Mouse (Mus musculus): Measurements from ENCODE around the gene Mrps12. TPM values are rescaled to one million over a fixed set of nuclear protein-coding genes. Genes with fewer than 3 reads are reported as not detected.

Mrps12 gene
- total and polyA plus RNA-seq, 3 experiments = 126 to 137 TPM; not detected in 1

- Histone ChIP-seq H3K4me3 (ENCODE audit: control insufficient read depth in 1 of 2, insufficient read depth in 1 of 2, low read depth in 2 of 2, low read length in 2 of 2) (no peak overlapping the region), H3K9me3 (replicated peaks; ENCODE audit: insufficient read depth, low read length) (no peaks in the 10 kb centered on the region), H3K9ac (ENCODE audit: control insufficient read depth, low read depth, low read length, poor library complexity, severe bottlenecking) (no peak overlapping the region), H3K36me3 (ENCODE audit: control insufficient read depth in 1 of 2, insufficient read depth in 2 of 2, low read length in 2 of 2) (peaks cover 1 to 20% of the 10 kb centered on the region in 2 experiments; a peak in 3 of 4 replicates), H3K27ac (ENCODE audit: control insufficient read depth, low read depth, low read length) (no peak overlapping the region), H3K27me3 (ENCODE audit: control insufficient read depth in 1 of 2, insufficient read depth in 2 of 2, low read length in 2 of 2) (no peaks in the 10 kb centered on the region), H3K4me1 (ENCODE audit: control insufficient read depth in 1 of 2, insufficient read depth in 2 of 2, low read length in 2 of 2) (peaks cover 21 to 24% of the 10 kb centered on the region in 2 experiments), H3K79me2 (ENCODE audit: control insufficient read depth, insufficient read depth, low read length, poor library complexity) (peaks cover 4% of the 10 kb centered on the region)
- no peak for TF ChIP-seq MEF2A (IDR thresholded peaks at IDR 0.05; ENCODE audit: extremely low read depth, insufficient replicate concordance, low read depth, low read length, poor library complexity, severe bottlenecking)
- TF ChIP-seq E2F4 (IDR thresholded peaks at IDR 0.05; ENCODE audit: borderline replicate concordance, low read depth, low read length) = no peak
- TF ChIP-seq POLR2A (IDR thresholded peaks at IDR 0.05; ENCODE audit: control insufficient read depth in 1 of 2, insufficient read depth in 1 of 2, low read depth in 1 of 2, low read length in 2 of 2, poor library complexity in 1 of 2) = no peak
- TF ChIP-seq ZKSCAN1 (IDR thresholded peaks at IDR 0.05; ENCODE audit: low read depth, low read length) = no peak
- no peak for TF ChIP-seq RAD21 (IDR thresholded peaks at IDR 0.05; ENCODE audit: low read depth, low read length)
- TF ChIP-seq EP300 (IDR thresholded peaks at IDR 0.05; ENCODE audit: low read depth in 1 of 2, low read length in 2 of 2) = no peak
- TF ChIP-seq MYC (IDR thresholded peaks at IDR 0.05; ENCODE audit: low read depth, low read length) = no peak
- TF ChIP-seq ETS1 (IDR thresholded peaks at IDR 0.05; ENCODE audit: low read depth, low read length) = no peak
- no peak for TF ChIP-seq MXI1 (IDR thresholded peaks at IDR 0.05; ENCODE audit: low read depth, low read length)
- TF ChIP-seq JUND (IDR thresholded peaks at IDR 0.05; ENCODE audit: low read depth, low read length) = no peak
- no peak for TF ChIP-seq MAZ (IDR thresholded peaks at IDR 0.05; ENCODE audit: low read depth, low read length)
- TF ChIP-seq SMC3 (IDR thresholded peaks at IDR 0.05; ENCODE audit: low read depth, low read length) = no peak
- no peak for TF ChIP-seq ZC3H11A (IDR thresholded peaks at IDR 0.05; ENCODE audit: low read depth, low read length)
- no peak for TF ChIP-seq RCOR1 (IDR thresholded peaks at IDR 0.05; ENCODE audit: low read depth, low read length)
- no peak for DNase-seq (ENCODE audit: low read depth, low spot score)
Measured at GRCm38 (mm10) chr7:28773163-28773562, 31.5 kb upstream of the Mrps12 start.

- Histone ChIP-seq H3K9me3 (replicated peaks; ENCODE audit: insufficient read depth, low read length) (no peaks in the 10 kb centered on the region), H3K27ac (ENCODE audit: control insufficient read depth, low read depth, low read length) (no peak overlapping the region), H3K4me3 (ENCODE audit: control insufficient read depth in 1 of 2, insufficient read depth in 1 of 2, low read depth in 2 of 2, low read length in 2 of 2) (no peak overlapping the region), H3K27me3 (ENCODE audit: control insufficient read depth in 1 of 2, insufficient read depth in 2 of 2, low read length in 2 of 2) (no peaks in the 10 kb centered on the region), H3K9ac (ENCODE audit: control insufficient read depth, low read depth, low read length, poor library complexity, severe bottlenecking) (no peak overlapping the region), H3K4me1 (ENCODE audit: control insufficient read depth in 1 of 2, insufficient read depth in 2 of 2, low read length in 2 of 2) (peaks cover 27 to 35% of the 10 kb centered on the region in 2 experiments), H3K36me3 (ENCODE audit: control insufficient read depth in 1 of 2, insufficient read depth in 2 of 2, low read length in 2 of 2) (peaks cover 1 to 29% of the 10 kb centered on the region in 2 experiments; a peak in 3 of 4 replicates), H3K79me2 (ENCODE audit: control insufficient read depth, insufficient read depth, low read length, poor library complexity) (peaks cover 9% of the 10 kb centered on the region)
- TF ChIP-seq MYC (IDR thresholded peaks at IDR 0.05; ENCODE audit: low read depth, low read length) (no peak), POLR2AphosphoS2 (IDR thresholded peaks at IDR 0.05; ENCODE audit: low read length) (no peak), E2F4 (IDR thresholded peaks at IDR 0.05; ENCODE audit: borderline replicate concordance, low read depth, low read length) (no peak), ZNF384 (IDR thresholded peaks at IDR 0.05; ENCODE audit: low read depth, low read length) (no peak), TAL1 (IDR thresholded peaks at IDR 0.05; ENCODE audit: low read length) (no peak), NELFE (IDR thresholded peaks at IDR 0.05; ENCODE audit: low read depth, low read length) (no peak), USF2 (IDR thresholded peaks at IDR 0.05; ENCODE audit: borderline replicate concordance in 1 of 2, insufficient read depth in 1 of 2, low read depth in 1 of 2, low read length in 2 of 2) (no peak), MXI1 (IDR thresholded peaks at IDR 0.05; ENCODE audit: low read depth, low read length) (no peak), RAD21 (IDR thresholded peaks at IDR 0.05; ENCODE audit: low read depth, low read length) (no peak), CHD2 (IDR thresholded peaks at IDR 0.05; ENCODE audit: low read length) (no peak)
- DNase-seq (ENCODE audit: low read depth, low spot score) = no peak
Measured at GRCm38 (mm10) chr7:28771867-28772266, 30.2 kb upstream of the Mrps12 start.
